Mouse (Mus musculus): ENCODE data around the gene Epha4.

DNA sequence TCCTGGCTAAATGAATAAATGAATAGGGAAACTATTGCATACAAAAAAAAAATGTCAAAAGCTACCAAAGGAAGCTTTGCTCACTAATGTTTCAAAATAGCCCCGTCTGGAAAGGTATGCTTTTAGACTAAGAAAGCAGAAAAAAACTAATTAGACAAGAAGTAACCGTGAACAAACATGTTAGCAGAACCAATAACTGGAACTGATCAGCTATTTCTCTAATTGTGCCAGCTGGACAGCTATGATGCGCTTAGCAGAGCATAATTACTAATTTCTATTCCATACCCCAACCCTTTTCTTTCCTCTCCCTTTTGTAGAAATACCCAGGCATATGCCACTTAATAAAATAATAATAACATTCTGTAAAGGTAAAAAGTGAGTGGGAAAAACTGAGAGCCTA is 41.3 kb upstream of the Epha4 start:
- TF ChIP-seq CTCF (IDR thresholded peaks at IDR 0.05; ENCODE audit: low read depth, low read length) (no peak), POLR2A (IDR thresholded peaks at IDR 0.05; ENCODE audit: insufficient read depth, low read length) (no peak), EP300 (IDR thresholded peaks at IDR 0.05; ENCODE audit: insufficient read depth, low read depth, low read length) (no peak)
